Mouse (Mus musculus): ENCODE measurements around the gene Trpt1. TPM values are rescaled to one million over a fixed set of nuclear protein-coding genes. Genes with fewer than 3 reads are reported as not detected.

Gene Trpt1
- total and polyA plus RNA-seq, 2 experiments from 2014 or later = 28.4 to 32.0 TPM

DNA sequence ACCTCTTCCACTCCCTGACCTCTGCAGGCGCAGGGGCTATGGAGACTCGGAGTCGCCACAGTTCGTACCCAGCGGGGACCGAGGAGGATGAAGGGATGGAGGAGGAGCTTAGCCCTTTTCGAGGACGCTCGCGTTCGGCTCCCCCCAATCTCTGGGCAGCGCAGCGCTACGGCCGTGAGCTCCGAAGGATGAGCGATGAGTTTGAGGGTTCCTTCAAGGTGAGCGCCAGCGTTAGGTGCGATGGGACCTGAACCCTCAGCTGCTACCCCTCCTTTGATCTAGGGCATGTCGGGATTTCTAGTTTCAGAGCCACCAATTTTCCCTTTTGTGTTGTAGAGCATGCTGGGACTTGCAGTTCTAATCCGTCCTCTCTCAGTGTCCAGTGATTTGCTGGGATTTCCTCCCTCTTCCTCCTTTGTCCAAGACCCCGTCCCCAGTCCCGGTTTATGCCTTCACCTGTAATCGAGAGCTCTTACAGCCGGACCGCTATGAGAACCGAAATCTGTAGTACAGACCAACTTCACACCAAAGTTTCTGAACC, 45.2 kb upstream of the Trpt1 start:
- H3K9ac ChIP-seq (replicated peaks; ENCODE audit: low read depth, low read length) = peak overlapping the region; percentile 74
- H3K9me3 ChIP-seq (replicated peaks; ENCODE audit: control insufficient read depth, low read length) = no peaks in the 10 kb centered on the region
- 0 out of 2 replicates have a peak, but pooled peaks cover 11% of the 10 kb centered on the region for H3K36me3 ChIP-seq (replicated peaks; ENCODE audit: control insufficient read depth, insufficient read depth, low read length)
- peak overlapping the region; percentile 96 for H3K27ac ChIP-seq (ENCODE audit: low read depth)
- TF ChIP-seq EP300 (IDR thresholded peaks at IDR 0.05; ENCODE audit: low read depth) = no peak
- ATAC-seq (ENCODE audit: insufficient read depth, low read depth) = peak; percentile 14; the same call in 1 of the 2 replicates
- H3K4me3 ChIP-seq (ENCODE audit: low read depth, low read length) = peak overlapping the region; percentile 71
- no peaks in the 10 kb centered on the region for H3K27me3 ChIP-seq (ENCODE audit: control insufficient read depth, insufficient read depth, low read length)
- under 1% methylated on average over 28 of the region's 28 CpGs for WGBS
- H3K4me1 ChIP-seq (ENCODE audit: control insufficient read depth, insufficient read depth) = peaks cover 26% of the 10 kb centered on the region
- peak overlapping the region; percentile 81 for H3K4me2 ChIP-seq (ENCODE audit: low read depth, low read length)
- DNase-seq (ENCODE audit: low spot score) = peak; percentile 73

DNA sequence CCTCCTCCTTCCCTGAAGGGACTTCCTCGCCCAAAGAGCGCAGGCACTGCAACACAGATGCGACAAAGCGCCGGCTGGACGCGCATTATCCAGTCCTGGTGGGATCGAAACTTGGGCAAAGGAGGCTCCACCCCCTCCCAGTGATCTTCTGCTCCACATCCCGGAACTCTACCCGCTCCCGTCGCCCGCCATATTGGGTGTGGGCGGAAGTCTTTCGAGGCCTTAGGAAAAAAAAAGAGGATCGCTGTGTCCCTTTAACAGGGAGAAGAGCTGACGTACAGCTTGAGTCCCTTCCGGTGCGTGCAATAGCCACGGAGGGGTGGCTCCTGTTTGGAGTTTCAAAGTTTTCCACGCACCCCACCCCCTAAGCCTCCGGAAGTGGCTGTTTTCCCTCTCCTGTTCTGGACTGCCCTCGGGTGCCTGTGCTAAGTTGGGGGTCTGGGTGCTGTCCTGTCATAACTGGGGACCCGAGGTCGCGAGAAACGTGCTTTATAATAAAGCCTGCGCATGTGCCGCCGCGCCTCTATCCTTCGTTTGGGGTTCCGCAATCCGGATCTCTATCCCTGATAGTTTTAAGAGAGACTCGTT, 44.5 kb upstream of the Trpt1 start:
- 0 out of 2 replicates have a peak, but pooled peaks cover 7% of the 10 kb centered on the region for H3K36me3 ChIP-seq (replicated peaks; ENCODE audit: control insufficient read depth, insufficient read depth, low read length)
- H3K4me1 ChIP-seq (ENCODE audit: control insufficient read depth, insufficient read depth) = peaks cover 30% of the 10 kb centered on the region
- H3K4me2 ChIP-seq (ENCODE audit: low read depth, low read length) = peak overlapping the region; percentile 81
- H3K4me3 ChIP-seq (ENCODE audit: low read depth, low read length) = peak overlapping the region; percentile 71
- peak overlapping the region; percentile 74 for H3K9ac ChIP-seq (replicated peaks; ENCODE audit: low read depth, low read length)
- DNase-seq (ENCODE audit: low spot score) (peak; percentile 97), ATAC-seq (ENCODE audit: insufficient read depth, low read depth) (peak; percentile 75)
- H3K27ac ChIP-seq (ENCODE audit: low read depth) = peak overlapping the region; percentile 96
- WGBS = under 1% methylated on average over 35 of the region's 35 CpGs
- no peaks in the 10 kb centered on the region for H3K9me3 ChIP-seq (replicated peaks; ENCODE audit: control insufficient read depth, low read length)
- H3K27me3 ChIP-seq (ENCODE audit: control insufficient read depth, insufficient read depth, low read length) = no peaks in the 10 kb centered on the region
- TF ChIP-seq EP300 (IDR thresholded peaks at IDR 0.05; ENCODE audit: low read depth) = peak; percentile 94
- no peak for TF ChIP-seq CTCF (IDR thresholded peaks at IDR 0.05; ENCODE audit: low read depth)

DNA sequence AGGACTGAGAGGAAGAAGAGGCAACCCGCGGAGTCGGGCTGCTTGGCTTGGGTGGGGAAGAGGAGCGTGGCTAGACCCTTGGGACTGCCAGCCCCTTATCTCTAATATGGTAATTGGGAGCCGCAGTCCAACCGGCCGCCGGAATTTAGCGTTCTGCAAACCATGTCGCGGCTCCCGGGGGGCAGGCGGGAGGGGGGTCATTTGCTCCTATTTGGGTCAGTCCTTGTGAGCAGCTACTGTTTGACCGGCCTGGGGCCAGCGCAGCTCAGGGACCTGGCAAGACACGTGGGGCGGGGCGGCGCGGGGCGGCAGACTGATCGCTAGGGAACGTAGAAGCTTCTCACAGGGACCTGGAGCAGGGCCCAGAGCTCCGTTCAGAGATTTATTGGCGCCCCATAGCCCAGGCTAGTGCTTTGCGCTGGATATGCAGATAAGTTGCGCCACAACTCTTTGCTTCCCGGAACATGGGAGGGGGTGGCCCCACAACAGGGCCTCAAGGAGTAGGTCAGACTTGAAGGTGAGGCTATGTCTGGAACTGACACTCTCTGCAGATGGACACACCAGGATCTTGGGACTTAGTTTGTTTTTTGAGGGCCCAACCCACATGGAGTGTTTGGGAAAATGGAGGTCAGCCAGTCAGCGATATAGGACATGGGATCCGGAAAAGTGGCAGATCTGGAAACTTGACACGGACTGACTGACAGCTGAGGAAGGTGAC, 43.8 kb upstream of the Trpt1 start:
- TF ChIP-seq CTCF (IDR thresholded peaks at IDR 0.05; ENCODE audit: low read depth) (no peak), EP300 (IDR thresholded peaks at IDR 0.05; ENCODE audit: low read depth) (0 out of 2 replicates have a peak, but pooled peaks have one; percentile 4)
- ATAC-seq (ENCODE audit: insufficient read depth, low read depth) (peak; percentile 45), DNase-seq (ENCODE audit: low spot score) (peak; percentile 80)
- Histone ChIP-seq H3K4me3 (ENCODE audit: low read depth, low read length) (peak overlapping the region; percentile 71), H3K4me1 (ENCODE audit: control insufficient read depth, insufficient read depth) (peaks cover 30% of the 10 kb centered on the region), H3K9me3 (replicated peaks; ENCODE audit: control insufficient read depth, low read length) (no peaks in the 10 kb centered on the region), H3K27me3 (ENCODE audit: control insufficient read depth, insufficient read depth, low read length) (no peaks in the 10 kb centered on the region), H3K27ac (ENCODE audit: low read depth) (peak overlapping the region; percentile 96), H3K36me3 (replicated peaks; ENCODE audit: control insufficient read depth, insufficient read depth, low read length) (0 out of 2 replicates have a peak, but pooled peaks cover 7% of the 10 kb centered on the region), H3K9ac (replicated peaks; ENCODE audit: low read depth, low read length) (peak overlapping the region; percentile 74), H3K4me2 (ENCODE audit: low read depth, low read length) (peak overlapping the region; percentile 81)
- 1% methylated on average over 31 of the region's 31 CpGs for WGBS

DNA sequence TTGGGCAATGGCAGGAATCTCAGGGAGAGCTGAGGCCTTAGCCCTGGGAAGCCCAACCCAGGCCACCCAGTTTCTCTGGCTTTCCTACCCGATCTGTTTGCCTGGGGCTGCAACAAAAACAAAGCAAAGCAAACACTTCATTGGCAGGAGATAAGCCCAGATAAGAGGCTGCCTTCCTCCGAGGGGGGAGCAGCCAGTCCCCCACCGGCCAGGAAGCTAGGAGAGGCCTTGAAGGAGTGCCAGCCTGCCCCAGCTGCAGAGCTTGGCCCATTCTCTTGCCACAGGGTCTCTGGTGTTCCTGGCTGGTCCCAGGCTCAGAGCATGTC, 43.3 kb upstream of the Trpt1 start:
- Histone ChIP-seq H3K4me3 (ENCODE audit: low read depth, low read length) (peak overlapping the region; percentile 71), H3K9ac (replicated peaks; ENCODE audit: low read depth, low read length) (peak overlapping the region; percentile 74), H3K4me2 (ENCODE audit: low read depth, low read length) (peak overlapping the region; percentile 81), H3K9me3 (replicated peaks; ENCODE audit: control insufficient read depth, low read length) (no peaks in the 10 kb centered on the region), H3K36me3 (replicated peaks; ENCODE audit: control insufficient read depth, insufficient read depth, low read length) (peaks cover 13% of the 10 kb centered on the region; the same call in 1 of the 2 replicates), H3K4me1 (ENCODE audit: control insufficient read depth, insufficient read depth) (peaks cover 30% of the 10 kb centered on the region), H3K27ac (ENCODE audit: low read depth) (peak overlapping the region; percentile 96), H3K27me3 (ENCODE audit: control insufficient read depth, insufficient read depth, low read length) (no peaks in the 10 kb centered on the region)
- ATAC-seq (ENCODE audit: insufficient read depth, low read depth) = no peak
- 9% methylated on average over 3 of the region's 3 CpGs for WGBS
- TF ChIP-seq CTCF (IDR thresholded peaks at IDR 0.05; ENCODE audit: low read depth) = no peak
- TF ChIP-seq EP300 (IDR thresholded peaks at IDR 0.05; ENCODE audit: low read depth) = no peak
- no peak for DNase-seq (ENCODE audit: low spot score)

DNA sequence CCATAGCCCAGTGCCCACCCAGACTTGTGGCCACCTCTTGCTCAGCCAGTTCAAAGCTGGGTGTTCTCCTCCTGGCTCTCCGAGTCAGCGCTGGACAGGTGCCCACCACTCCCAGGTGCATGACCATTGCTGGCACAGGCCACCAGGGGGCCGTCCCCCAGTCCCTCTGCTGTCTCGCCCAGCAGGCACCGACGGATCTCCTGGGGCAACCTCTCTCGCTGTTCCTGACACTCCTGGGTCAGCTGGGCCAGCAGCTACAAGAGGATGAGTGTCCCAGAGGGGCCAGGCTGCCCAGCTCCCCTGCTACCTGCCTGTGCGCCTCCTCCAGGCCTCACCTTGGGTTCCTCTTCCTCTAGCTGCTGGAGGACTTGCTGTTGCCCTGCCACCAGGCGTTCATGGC, 41.9 kb upstream of the Trpt1 start:
- Histone ChIP-seq H3K27ac (ENCODE audit: low read depth) (no peak overlapping the region), H3K9ac (replicated peaks; ENCODE audit: low read depth, low read length) (no peak overlapping the region), H3K27me3 (ENCODE audit: control insufficient read depth, insufficient read depth, low read length) (no peaks in the 10 kb centered on the region), H3K4me3 (ENCODE audit: low read depth, low read length) (no peak overlapping the region), H3K4me2 (ENCODE audit: low read depth, low read length) (no peak overlapping the region), H3K36me3 (replicated peaks; ENCODE audit: control insufficient read depth, insufficient read depth, low read length) (peaks cover 25% of the 10 kb centered on the region), H3K4me1 (ENCODE audit: control insufficient read depth, insufficient read depth) (peaks cover 30% of the 10 kb centered on the region), H3K9me3 (replicated peaks; ENCODE audit: control insufficient read depth, low read length) (no peaks in the 10 kb centered on the region)
- TF ChIP-seq EP300 (IDR thresholded peaks at IDR 0.05; ENCODE audit: low read depth) = no peak
- TF ChIP-seq CTCF (IDR thresholded peaks at IDR 0.05; ENCODE audit: low read depth) = peak; percentile 45
- no peak for ATAC-seq (ENCODE audit: insufficient read depth, low read depth)
- WGBS = 50% methylated on average over 9 of the region's 9 CpGs
- peak; percentile 30 for DNase-seq (ENCODE audit: low spot score)

All from heart, postnatal 0 days (tissue).